Mouse (Mus musculus) CH12.LX (cell line): ENCODE measurements around the gene Spats2. TPM values are rescaled to one million over a fixed set of nuclear protein-coding genes. Genes with fewer than 3 reads are reported as not detected.

Experiments
- DNase-seq: peaks from one replicate; pipeline ENCODE4 v3.0.0-alpha.2; 2013; ENCODE audit errors: extremely low read depth
- H3K27ac ChIP-seq: 2 replicates; pipeline ENCODE4 v1.5.1; 2012; ENCODE audit warnings: low read depth, mild to moderate bottlenecking, control low read depth, moderate library complexity; ENCODE audit not compliant: insufficient read depth
- H3K27me3 ChIP-seq: replicated peaks from 2 replicates; pipeline ENCODE3; 2012; ENCODE audit warnings: inconsistent platforms
- H3K36me3 ChIP-seq, 2 experiments: replicated peaks in 1 of 2; 2 replicates each; pipeline versions ENCODE3 to v1.6.1; 2012; ENCODE audit warnings: inconsistent platforms in 1 of 2, low read length in 1 of 2, mild to moderate bottlenecking in 1 of 2, mixed read lengths in 1 of 2, moderate library complexity in 1 of 2; ENCODE audit not compliant: control insufficient read depth in 1 of 2, insufficient read depth in 1 of 2
- H3K4me1 ChIP-seq, 2 experiments: 2 replicates each; pipeline ENCODE4 v1.6.1; 2012; ENCODE audit warnings: inconsistent platforms in 1 of 2, moderate library complexity in 1 of 2; ENCODE audit not compliant: insufficient read depth in 2 of 2, control insufficient read depth in 1 of 2
- H3K4me2 ChIP-seq: 2 replicates; pipeline ENCODE4 v1.6.1; 2012; ENCODE audit warnings: low read depth, mild to moderate bottlenecking, control low read depth; ENCODE audit not compliant: poor library complexity, insufficient read depth, severe bottlenecking
- H3K4me3 ChIP-seq, 3 experiments: fragments of 150-350 bp in 1 of 3; sonication (generic) in 1 of 3; replicated peaks in 1 of 3; 2 replicates each; pipeline versions ENCODE3 to v1.5.1; 2011 to 2012; ENCODE audit warnings: low read depth in 2 of 3, low read length in 2 of 3, mild to moderate bottlenecking in 2 of 3, moderate library complexity in 2 of 3, control low read depth in 1 of 3, improper control_type of control experiment in 1 of 3, inconsistent platforms in 1 of 3, mixed read lengths in 1 of 3; ENCODE audit not compliant: poor library complexity in 1 of 3
- H3K79me2 ChIP-seq: replicated peaks from 2 replicates; pipeline ENCODE4 v1.6.1; 2012; ENCODE audit warnings: mild to moderate bottlenecking, moderate library complexity; ENCODE audit not compliant: control insufficient read depth, poor library complexity, insufficient read depth, severe bottlenecking; ENCODE audit errors: extremely low read depth
- H3K9ac ChIP-seq: 2 replicates; pipeline ENCODE4 v1.6.1; 2012; ENCODE audit warnings: low read depth, mild to moderate bottlenecking, control low read depth, moderate library complexity; ENCODE audit not compliant: insufficient read depth
- H3K9me3 ChIP-seq: replicated peaks from 2 replicates; pipeline ENCODE3; 2012; ENCODE audit warnings: low read length, inconsistent platforms, mixed read lengths
- BHLHE40 ChIP-seq: IDR thresholded peaks from 2 replicates; pipeline ENCODE4 v1.6.1; 2011; ENCODE audit warnings: mild to moderate bottlenecking, low read depth, low read length, improper control_type of control experiment
- CHD2 ChIP-seq: IDR thresholded peaks from 2 replicates; pipeline ENCODE4 v1.6.1; 2011; ENCODE audit warnings: low read length, improper control_type of control experiment
- E2F4 ChIP-seq: IDR thresholded peaks from 2 replicates; pipeline ENCODE4 v1.6.1; 2011; ENCODE audit warnings: low read depth, low read length, improper control_type of control experiment; ENCODE audit not compliant: insufficient replicate concordance
- EP300 ChIP-seq: IDR thresholded peaks from 2 replicates; pipeline ENCODE4 v1.6.1; 2011; ENCODE audit warnings: low read length, improper control_type of control experiment
- HCFC1 ChIP-seq: IDR thresholded peaks from 2 replicates; pipeline ENCODE4 v1.6.1; 2012; ENCODE audit warnings: low read depth, mild to moderate bottlenecking, inconsistent platforms, low read length, improper control_type of control experiment
- IRF4 ChIP-seq: IDR thresholded peaks from 2 replicates; pipeline ENCODE4 v1.6.1; 2014; ENCODE audit warnings: low read depth, mild to moderate bottlenecking, inconsistent platforms, low read length, improper control_type of control experiment
- JUN ChIP-seq: IDR thresholded peaks from 2 replicates; pipeline ENCODE4 v1.6.1; 2011; ENCODE audit warnings: low read depth, mild to moderate bottlenecking, low read length, improper control_type of control experiment, moderate library complexity; ENCODE audit not compliant: insufficient read depth
- JUND ChIP-seq: conservative IDR thresholded peaks from 2 replicates; pipeline ENCODE4 v1.6.1; 2011; ENCODE audit warnings: low read depth, low read length, improper control_type of control experiment
- KAT2A ChIP-seq: IDR thresholded peaks from 2 replicates; pipeline ENCODE4 v1.6.1; 2012; ENCODE audit warnings: low read length, improper control_type of control experiment, inconsistent platforms; ENCODE audit not compliant: insufficient replicate concordance
- MAX ChIP-seq: IDR thresholded peaks from 2 replicates; pipeline ENCODE4 v1.6.1; 2011; ENCODE audit warnings: low read length, improper control_type of control experiment
- MEF2A ChIP-seq: IDR thresholded peaks from 2 replicates; pipeline ENCODE4 v1.6.1; 2014; ENCODE audit warnings: low read depth, mild to moderate bottlenecking, inconsistent platforms, low read length, improper control_type of control experiment, borderline replicate concordance
- MXI1 ChIP-seq: IDR thresholded peaks from 2 replicates; pipeline ENCODE4 v1.6.1; 2011; ENCODE audit warnings: mild to moderate bottlenecking, low read depth, low read length, improper control_type of control experiment
- MYC ChIP-seq: IDR thresholded peaks from 2 replicates; pipeline ENCODE4 v1.6.1; 2011; ENCODE audit warnings: low read depth, mild to moderate bottlenecking, improper control_type of control experiment, low read length
- NELFE ChIP-seq: IDR thresholded peaks from 2 replicates; pipeline ENCODE4 v1.6.1; 2011; ENCODE audit warnings: low read depth, low read length, improper control_type of control experiment
- NRF1 ChIP-seq: IDR thresholded peaks from 2 replicates; pipeline ENCODE4 v1.6.1; 2014; ENCODE audit warnings: low read depth, mild to moderate bottlenecking, inconsistent platforms, low read length, improper control_type of control experiment, moderate library complexity
- POLR2A ChIP-seq: IDR thresholded peaks from 2 replicates; pipeline ENCODE4 v1.6.1; 2011; ENCODE audit warnings: low read depth, mild to moderate bottlenecking, improper control_type of control experiment, low read length
- RAD21 ChIP-seq: IDR thresholded peaks from 2 replicates; pipeline ENCODE4 v1.6.1; 2011; ENCODE audit warnings: low read depth, mild to moderate bottlenecking, low read length, improper control_type of control experiment, moderate library complexity
- RCOR1 ChIP-seq: conservative IDR thresholded peaks from 2 replicates; pipeline ENCODE4 v1.6.1; 2012; ENCODE audit warnings: low read depth, mild to moderate bottlenecking, inconsistent platforms, low read length, improper control_type of control experiment
- SIN3A ChIP-seq: IDR thresholded peaks from 2 replicates; pipeline ENCODE4 v1.6.1; 2012; ENCODE audit warnings: low read length, improper control_type of control experiment, inconsistent platforms
- SMC3 ChIP-seq: IDR thresholded peaks from 2 replicates; pipeline ENCODE4 v1.6.1; 2011; ENCODE audit warnings: low read depth, low read length, improper control_type of control experiment
- TBP ChIP-seq: conservative IDR thresholded peaks from 2 replicates; pipeline ENCODE4 v1.6.1; 2011; ENCODE audit warnings: low read depth, low read length, improper control_type of control experiment
- TCF12 ChIP-seq: IDR thresholded peaks from 2 replicates; pipeline ENCODE4 v1.6.1; 2014; ENCODE audit warnings: low read depth, mild to moderate bottlenecking, inconsistent platforms, low read length, improper control_type of control experiment
- UBTF ChIP-seq: IDR thresholded peaks from 2 replicates; pipeline ENCODE4 v1.6.1; 2012; ENCODE audit warnings: low read depth, mild to moderate bottlenecking, inconsistent platforms, low read length, improper control_type of control experiment, moderate library complexity
- USF1 ChIP-seq: IDR thresholded peaks from 2 replicates; pipeline ENCODE4 v1.6.1; 2014; ENCODE audit warnings: low read depth, mild to moderate bottlenecking, inconsistent platforms, low read length, improper control_type of control experiment
- ZC3H11A ChIP-seq: IDR thresholded peaks from 2 replicates; pipeline ENCODE4 v1.6.1; 2012; ENCODE audit warnings: low read depth, mild to moderate bottlenecking, inconsistent platforms, low read length, improper control_type of control experiment
- ZKSCAN1 ChIP-seq: IDR thresholded peaks from 2 replicates; pipeline ENCODE4 v1.6.1; 2012; ENCODE audit warnings: low read depth, inconsistent platforms, low read length, improper control_type of control experiment, borderline replicate concordance
- ZMIZ1 ChIP-seq: IDR thresholded peaks from 2 replicates; pipeline ENCODE4 v1.6.1; 2012; ENCODE audit warnings: low read depth, mild to moderate bottlenecking, inconsistent platforms, low read length, improper control_type of control experiment
- dilution Hi-C: fragments of 300-500 bp; cut with MboI; formaldehyde crosslinking; loops from 2 replicates; pipeline ENCODE4 v1.14.3; 2020; ENCODE audit warnings: low sequenced_read_pairs; ENCODE audit not compliant: extremely low pct_unique_long_range_greater_than_20kb, extremely low pct_ligation_motif_present
- in situ Hi-C: fragments of 300-500 bp; cut with MboI; formaldehyde crosslinking; loops from 3 replicates; pipeline ENCODE4 v1.14.3; 2019; ENCODE audit warnings: low sequenced_read_pairs, low pct_ligation_motif_present, low pct_unique_long_range_greater_than_20kb, mixed read lengths
- polyA plus RNA-seq: library from polyadenylated mRNA; unstranded; fragments of >175 nt; gene quantifications from 2 replicates; pipeline ENCODE4 v1.2.1, GENCODE M21; 2012; ENCODE audit warnings: low read depth; ENCODE audit not compliant: insufficient read length
- total RNA-seq, 2 experiments: library from RNA; depleted of rRNA; stranded (reverse); fragments of 300-350 nt in 1 of 2; fragments of >200 nt in 1 of 2; gene quantifications; 2 replicates each; pipeline ENCODE4 v1.2.3; 2012 to 2014

The Spats2 gene
- total and polyA plus RNA-seq, 3 experiments: 26.5 to 81.0 (median 68.3) TPM

GRCm38 (mm10) chr15:99095356-99095755 is 30.4 kb upstream of the Spats2 start:
- Histone ChIP-seq H3K4me3 (no peak overlapping the region), H3K9ac (no peak overlapping the region), H3K4me2 (no peak overlapping the region), H3K27me3 (no peaks in the 10 kb centered on the region), H3K36me3 (no peaks in the 10 kb centered on the region), H3K9me3 (peaks cover 3% of the 10 kb centered on the region), H3K79me2 (no peaks in the 10 kb centered on the region), H3K4me1 (peaks cover 3 to 23% of the 10 kb centered on the region in 2 experiments; a peak in 3 of 4 replicates), H3K27ac (no peak overlapping the region)
- TF ChIP-seq MXI1 (no peak), SIN3A (no peak), SMC3 (no peak), NELFE (no peak), JUN (no peak), MYC (no peak), JUND (no peak), EP300 (no peak), ZMIZ1 (no peak), UBTF (no peak), TBP (no peak), RCOR1 (no peak), MEF2A (no peak), CHD2 (no peak), IRF4 (no peak), USF1 (no peak), POLR2A (no peak)
- no peak for DNase-seq
- dilution Hi-C loops: no loop called here
- in situ Hi-C loops: no loop called here

DNA sequence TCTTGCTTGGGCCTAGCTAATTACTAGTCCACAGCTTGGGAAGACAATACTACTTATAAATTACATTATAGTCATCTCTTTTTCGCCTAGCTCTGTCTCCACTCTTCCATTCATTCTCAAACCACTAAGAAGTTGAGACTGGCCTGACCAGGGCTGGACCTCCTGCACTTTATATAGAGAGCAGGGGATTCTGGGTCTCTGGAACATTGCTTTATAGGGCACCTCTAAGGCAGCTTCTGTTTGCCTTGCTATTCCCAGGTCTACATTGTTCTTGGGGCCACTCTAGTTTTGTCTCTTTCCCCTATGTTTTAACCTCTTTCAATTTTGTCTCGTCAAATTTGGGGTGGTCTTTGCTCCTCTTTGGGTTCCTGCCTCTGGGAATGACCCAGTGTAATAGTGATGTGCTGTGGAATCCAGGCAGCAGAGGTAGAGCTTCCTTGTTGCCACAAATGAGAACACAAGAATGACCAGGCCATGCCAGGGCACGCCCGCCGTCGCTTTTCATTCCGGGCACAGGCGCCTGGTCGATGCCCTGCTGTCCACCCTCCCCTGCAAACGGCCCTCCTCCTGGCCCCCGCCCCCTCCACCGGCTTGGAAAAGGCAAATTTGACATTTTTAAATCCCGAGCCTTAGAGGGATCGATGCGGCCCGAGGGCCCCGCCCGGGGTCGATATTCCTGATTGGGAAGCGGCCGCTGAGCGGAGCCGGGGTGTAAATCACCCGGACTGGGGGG is 29.5 kb upstream of the Spats2 start:
- no peak for TF ChIP-seq NELFE
- no peak for TF ChIP-seq JUND
- no peak for TF ChIP-seq CHD2
- TF ChIP-seq NRF1: no peak
- no peak for TF ChIP-seq MAX
- TF ChIP-seq KAT2A: no peak
- no peak for TF ChIP-seq POLR2A
- no peak for TF ChIP-seq BHLHE40
- no peak for TF ChIP-seq JUN
- TF ChIP-seq MEF2A: no peak
- TF ChIP-seq RCOR1: no peak
- no peak for TF ChIP-seq ZC3H11A
- TF ChIP-seq TCF12: no peak
- TF ChIP-seq E2F4: no peak
- no peak for TF ChIP-seq RAD21
- TF ChIP-seq HCFC1: no peak
- no peak for TF ChIP-seq ZKSCAN1
- H3K4me1 ChIP-seq: peaks cover 3 to 24% of the 10 kb centered on the region in 2 experiments; a peak in 3 of 4 replicates
- H3K4me3 ChIP-seq: no peak overlapping the region
- H3K79me2 ChIP-seq: no peaks in the 10 kb centered on the region
- no peak overlapping the region for H3K27ac ChIP-seq
- in situ Hi-C loops: no loop called here
- dilution Hi-C loops: no loop called here
- H3K4me2 ChIP-seq: no peak overlapping the region
- peaks cover 0 to 5% of the 10 kb centered on the region in 2 experiments for H3K36me3 ChIP-seq
- DNase-seq: no peak
- no peak overlapping the region for H3K9ac ChIP-seq
- peaks cover 3% of the 10 kb centered on the region for H3K9me3 ChIP-seq
- H3K27me3 ChIP-seq: no peaks in the 10 kb centered on the region
